Mouse (Mus musculus) CH12.LX (cell line): ENCODE measurements at regions not wholly inside any gene's neighbourhood (a gene's known extent, or its start where the extent isn't known, plus 50 kb on each side); places are given as distances from the start of the nearest gene placed in this dataset.

Experiments
- DNase-seq: peaks from one replicate; pipeline ENCODE4 v3.0.0-alpha.2; 2013; ENCODE audit errors: extremely low read depth
- H3K27ac ChIP-seq: 2 replicates; pipeline ENCODE4 v1.5.1; 2012; ENCODE audit warnings: low read depth, mild to moderate bottlenecking, control low read depth, moderate library complexity; ENCODE audit not compliant: insufficient read depth
- H3K27me3 ChIP-seq: replicated peaks from 2 replicates; pipeline ENCODE3; 2012; ENCODE audit warnings: inconsistent platforms
- H3K36me3 ChIP-seq, 2 experiments: replicated peaks in 1 of 2; 2 replicates each; pipeline versions ENCODE3 to v1.6.1; 2012; ENCODE audit warnings: inconsistent platforms in 1 of 2, low read length in 1 of 2, mild to moderate bottlenecking in 1 of 2, mixed read lengths in 1 of 2, moderate library complexity in 1 of 2; ENCODE audit not compliant: control insufficient read depth in 1 of 2, insufficient read depth in 1 of 2
- H3K4me1 ChIP-seq, 2 experiments: 2 replicates each; pipeline ENCODE4 v1.6.1; 2012; ENCODE audit warnings: inconsistent platforms in 1 of 2, moderate library complexity in 1 of 2; ENCODE audit not compliant: insufficient read depth in 2 of 2, control insufficient read depth in 1 of 2
- H3K4me2 ChIP-seq: 2 replicates; pipeline ENCODE4 v1.6.1; 2012; ENCODE audit warnings: low read depth, mild to moderate bottlenecking, control low read depth; ENCODE audit not compliant: poor library complexity, insufficient read depth, severe bottlenecking
- H3K4me3 ChIP-seq, 3 experiments: fragments of 150-350 bp in 1 of 3; sonication (generic) in 1 of 3; replicated peaks in 1 of 3; 2 replicates each; pipeline versions ENCODE3 to v1.5.1; 2011 to 2012; ENCODE audit warnings: low read depth in 2 of 3, low read length in 2 of 3, mild to moderate bottlenecking in 2 of 3, moderate library complexity in 2 of 3, control low read depth in 1 of 3, improper control_type of control experiment in 1 of 3, inconsistent platforms in 1 of 3, mixed read lengths in 1 of 3; ENCODE audit not compliant: poor library complexity in 1 of 3
- H3K79me2 ChIP-seq: replicated peaks from 2 replicates; pipeline ENCODE4 v1.6.1; 2012; ENCODE audit warnings: mild to moderate bottlenecking, moderate library complexity; ENCODE audit not compliant: control insufficient read depth, poor library complexity, insufficient read depth, severe bottlenecking; ENCODE audit errors: extremely low read depth
- H3K9ac ChIP-seq: 2 replicates; pipeline ENCODE4 v1.6.1; 2012; ENCODE audit warnings: low read depth, mild to moderate bottlenecking, control low read depth, moderate library complexity; ENCODE audit not compliant: insufficient read depth
- H3K9me3 ChIP-seq: replicated peaks from 2 replicates; pipeline ENCODE3; 2012; ENCODE audit warnings: low read length, inconsistent platforms, mixed read lengths
- BHLHE40 ChIP-seq: IDR thresholded peaks from 2 replicates; pipeline ENCODE4 v1.6.1; 2011; ENCODE audit warnings: mild to moderate bottlenecking, low read depth, low read length, improper control_type of control experiment
- CTCF ChIP-seq, 2 experiments: IDR thresholded peaks in 1 of 2; conservative IDR thresholded peaks in 1 of 2; 2 replicates each; pipeline ENCODE4 v1.5.1; 2011 to 2012; ENCODE audit warnings: low read depth in 2 of 2, low read length in 2 of 2, improper control_type of control experiment in 1 of 2, inconsistent platforms in 1 of 2, mild to moderate bottlenecking in 1 of 2, moderate library complexity in 1 of 2
- EP300 ChIP-seq: IDR thresholded peaks from 2 replicates; pipeline ENCODE4 v1.6.1; 2011; ENCODE audit warnings: low read length, improper control_type of control experiment
- ETS1 ChIP-seq: conservative IDR thresholded peaks from 2 replicates; pipeline ENCODE4 v1.6.1; 2012; ENCODE audit warnings: low read depth, mild to moderate bottlenecking, inconsistent platforms, low read length, improper control_type of control experiment, moderate library complexity
- JUN ChIP-seq: IDR thresholded peaks from 2 replicates; pipeline ENCODE4 v1.6.1; 2011; ENCODE audit warnings: low read depth, mild to moderate bottlenecking, low read length, improper control_type of control experiment, moderate library complexity; ENCODE audit not compliant: insufficient read depth
- JUND ChIP-seq: conservative IDR thresholded peaks from 2 replicates; pipeline ENCODE4 v1.6.1; 2011; ENCODE audit warnings: low read depth, low read length, improper control_type of control experiment
- MAX ChIP-seq: IDR thresholded peaks from 2 replicates; pipeline ENCODE4 v1.6.1; 2011; ENCODE audit warnings: low read length, improper control_type of control experiment
- NELFE ChIP-seq: IDR thresholded peaks from 2 replicates; pipeline ENCODE4 v1.6.1; 2011; ENCODE audit warnings: low read depth, low read length, improper control_type of control experiment
- POLR2A ChIP-seq: IDR thresholded peaks from 2 replicates; pipeline ENCODE4 v1.6.1; 2011; ENCODE audit warnings: low read depth, mild to moderate bottlenecking, improper control_type of control experiment, low read length
- POLR2AphosphoS2 ChIP-seq: IDR thresholded peaks from 2 replicates; pipeline ENCODE4 v1.6.1; 2011; ENCODE audit warnings: low read depth, low read length, improper control_type of control experiment
- SIN3A ChIP-seq: IDR thresholded peaks from 2 replicates; pipeline ENCODE4 v1.6.1; 2012; ENCODE audit warnings: low read length, improper control_type of control experiment, inconsistent platforms
- UBTF ChIP-seq: IDR thresholded peaks from 2 replicates; pipeline ENCODE4 v1.6.1; 2012; ENCODE audit warnings: low read depth, mild to moderate bottlenecking, inconsistent platforms, low read length, improper control_type of control experiment, moderate library complexity
- USF1 ChIP-seq: IDR thresholded peaks from 2 replicates; pipeline ENCODE4 v1.6.1; 2014; ENCODE audit warnings: low read depth, mild to moderate bottlenecking, inconsistent platforms, low read length, improper control_type of control experiment
- USF2 ChIP-seq: conservative IDR thresholded peaks from 2 replicates; pipeline ENCODE4 v1.6.1; 2011; ENCODE audit warnings: low read depth, low read length, improper control_type of control experiment
- ZNF384 ChIP-seq: IDR thresholded peaks from 2 replicates; pipeline ENCODE4 v1.6.1; 2012; ENCODE audit warnings: low read depth, low read length, improper control_type of control experiment, inconsistent platforms
- dilution Hi-C: fragments of 300-500 bp; cut with MboI; formaldehyde crosslinking; loops from 2 replicates; pipeline ENCODE4 v1.14.3; 2020; ENCODE audit warnings: low sequenced_read_pairs; ENCODE audit not compliant: extremely low pct_unique_long_range_greater_than_20kb, extremely low pct_ligation_motif_present
- in situ Hi-C: fragments of 300-500 bp; cut with MboI; formaldehyde crosslinking; loops from 3 replicates; pipeline ENCODE4 v1.14.3; 2019; ENCODE audit warnings: low sequenced_read_pairs, low pct_ligation_motif_present, low pct_unique_long_range_greater_than_20kb, mixed read lengths

DNA sequence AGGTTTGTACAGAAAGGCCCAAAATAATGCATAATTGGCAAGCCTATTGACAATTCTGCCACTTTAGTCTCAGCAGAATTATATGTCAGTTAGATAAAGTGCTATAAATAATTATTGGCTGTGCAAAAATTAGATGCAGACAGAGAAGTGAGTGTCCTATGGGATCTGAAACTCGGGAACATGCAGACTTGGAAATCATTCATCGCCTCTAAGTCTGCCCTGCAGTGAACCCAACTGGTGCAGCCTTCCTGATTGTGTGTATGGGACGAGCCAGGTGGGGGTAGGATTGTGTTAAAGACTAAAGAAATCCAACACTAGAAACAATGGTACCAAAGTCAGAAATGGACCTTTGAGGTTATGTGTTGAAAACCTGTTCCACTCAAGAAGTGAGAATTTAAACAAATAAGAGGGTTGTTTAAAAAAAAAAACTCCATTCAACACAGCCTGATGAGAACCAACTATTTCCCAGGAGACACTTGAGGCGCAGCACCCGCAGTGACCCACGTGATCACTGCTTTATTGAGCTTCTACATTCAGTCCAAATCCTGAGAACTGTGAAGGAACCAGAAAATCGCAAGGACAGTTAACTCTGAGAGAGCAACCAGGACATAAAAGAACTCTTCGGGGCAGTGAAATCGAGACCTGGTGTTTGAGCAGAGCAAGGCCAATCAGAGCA is 57.4 kb upstream of the Acsl1 start:
- Histone ChIP-seq H3K36me3 (no peaks in the 10 kb centered on the region), H3K27ac (no peak overlapping the region), H3K4me2 (peak overlapping the region; percentile 23; the same call in 1 of the 2 replicates), H3K27me3 (no peaks in the 10 kb centered on the region), H3K9me3 (peaks cover 3% of the 10 kb centered on the region), H3K79me2 (no peaks in the 10 kb centered on the region), H3K4me1 (peaks cover 0 to 17% of the 10 kb centered on the region in 2 experiments; a peak in 2 of 4 replicates), H3K9ac (no peak overlapping the region), H3K4me3 (no peak overlapping the region)
- in situ Hi-C loops: no loop called here
- peak; percentile 32 for DNase-seq
- TF ChIP-seq USF2 (peak; percentile 53), POLR2AphosphoS2 (no peak), EP300 (peak; percentile 31; the same call in 1 of the 2 replicates), ZNF384 (peak; percentile 77), NELFE (no peak), BHLHE40 (peak; percentile 57), USF1 (peak; percentile 52), ETS1 (no peak; the same call in 1 of the 2 replicates), SIN3A (no peak), MAX (peak; percentile 33; the same call in 1 of the 2 replicates)
- TF ChIP-seq, all 38 proteins: peak for 6
- dilution Hi-C loops: no loop called here

DNA sequence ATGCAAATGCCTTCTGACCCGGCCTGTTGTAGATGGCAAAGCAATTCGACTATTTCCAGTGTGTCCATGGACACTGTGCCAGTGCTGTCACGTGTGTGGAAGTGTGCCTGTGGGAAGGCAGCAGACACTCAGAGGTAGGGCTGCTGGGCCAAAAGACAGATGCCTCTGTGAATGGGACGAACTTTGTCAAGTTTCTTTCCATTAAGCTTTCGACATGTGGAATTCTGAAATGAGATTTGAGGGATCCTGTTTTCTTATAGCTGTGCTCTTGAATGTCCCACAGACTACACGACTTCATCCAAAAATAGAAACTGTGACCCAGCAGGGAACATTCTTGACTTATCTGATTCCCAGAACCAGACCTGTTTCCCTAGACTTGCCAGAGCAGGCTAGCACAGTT is 56.0 kb upstream of the Acsl1 start:
- Histone ChIP-seq H3K4me1 (peaks cover 4 to 26% of the 10 kb centered on the region in 2 experiments; a peak in 3 of 4 replicates), H3K27ac (no peak overlapping the region), H3K9me3 (peaks cover 3% of the 10 kb centered on the region), H3K4me2 (no peak overlapping the region), H3K4me3 (no peak overlapping the region), H3K27me3 (no peaks in the 10 kb centered on the region), H3K9ac (no peak overlapping the region), H3K36me3 (no peaks in the 10 kb centered on the region), H3K79me2 (no peaks in the 10 kb centered on the region)
- dilution Hi-C loops (no loop called here), in situ Hi-C loops (no loop called here)
- no peak for DNase-seq
- TF ChIP-seq POLR2A (no peak), CTCF (conservative IDR thresholded peaks at IDR 0.05 in 1 of 2, IDR thresholded peaks at IDR 0.05 in 1 of 2; ENCODE audit: low read depth in 2 of 2, low read length in 2 of 2) (no peak), ZNF384 (no peak), MAX (no peak), UBTF (no peak)

DNA sequence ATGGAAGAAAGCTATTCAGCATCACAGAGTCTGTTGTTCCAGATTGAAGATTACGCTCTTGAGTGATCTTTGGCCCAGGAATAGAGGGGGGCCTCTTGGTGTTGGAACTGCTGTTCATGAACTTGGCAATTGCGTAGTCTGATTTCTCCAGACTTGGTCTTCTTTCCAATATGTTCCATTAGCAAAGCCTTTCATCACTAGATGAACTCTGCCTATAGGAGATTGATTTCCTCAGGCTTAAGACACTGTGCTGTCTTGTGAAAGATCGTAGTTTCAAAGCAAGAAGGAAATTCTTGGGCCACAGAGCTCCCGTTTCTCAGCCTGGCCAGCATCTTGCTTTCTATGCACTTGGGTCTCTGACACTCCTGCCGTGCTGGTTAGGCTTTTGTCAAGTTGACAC is 51.4 kb upstream of the Acsl1 start:
- no peak overlapping the region for H3K27ac ChIP-seq
- peaks cover 5 to 32% of the 10 kb centered on the region in 2 experiments; a peak in 3 of 4 replicates for H3K4me1 ChIP-seq
- DNase-seq: no peak
- no peak overlapping the region for H3K4me2 ChIP-seq
- H3K36me3 ChIP-seq: no peaks in the 10 kb centered on the region
- H3K79me2 ChIP-seq: no peaks in the 10 kb centered on the region
- H3K9ac ChIP-seq: no peak overlapping the region
- H3K27me3 ChIP-seq: no peaks in the 10 kb centered on the region
- dilution Hi-C loops: no loop called here
- in situ Hi-C loops: no loop called here
- TF ChIP-seq JUN (no peak), POLR2AphosphoS2 (no peak), JUND (no peak)
- H3K4me3 ChIP-seq: no peak overlapping the region
- H3K9me3 ChIP-seq: peaks cover 3% of the 10 kb centered on the region
